Mouse (Mus musculus): ENCODE results near the gene Gif.

Gif gene

GRCm38 (mm10) chr19:11800531-11801315 is 53.4 kb downstream of the Gif start:
- no peak for DNase-seq

GRCm38 (mm10) chr19:11804423-11804822 is 57.1 kb downstream of the Gif start:
- DNase-seq = no peak

GRCm38 (mm10) chr19:11807251-11807650 is 59.9 kb downstream of the Gif start:
- DNase-seq = no peak

- no peak for DNase-seq
These were observed 60.5 kb downstream of the Gif start for GRCm38 (mm10) chr19:11807822-11808221.

- no peak for DNase-seq
These were observed 61.1 kb downstream of the Gif start for GRCm38 (mm10) chr19:11808452-11808851.

GRCm38 (mm10) chr19:11810003-11810758 is 62.8 kb downstream of the Gif start:
- DNase-seq = no peak

GRCm38 (mm10) chr19:11810856-11811255 is 63.5 kb downstream of the Gif start:
- DNase-seq = peak; percentile 41 to 61

GRCm38 (mm10) chr19:11811688-11812365 is 64.5 kb downstream of the Gif start:
- peak; percentile 48 to 80 for DNase-seq
